Mouse (Mus musculus) forebrain, embryonic 16.5 days (tissue): ENCODE measurements at regions not wholly inside any gene's neighbourhood (a gene's known extent, or its start where the extent isn't known, plus 50 kb on each side); places are given as distances from the start of the nearest gene placed in this dataset.
"Not testable (repeated sequence)": the region's sequence is repeated elsewhere in the genome, so short reads cannot be mapped to it uniquely, and the experiment has no call there.

Experiments used
- ATAC-seq: fragments of 200-750 bp; cut with Nextera tagmentation; 2 replicates; pipeline ENCODE4 v1.8.0; 2017; ENCODE audit warnings: mild to moderate bottlenecking, moderate library complexity
- H3K27ac ChIP-seq: fragments of 300-500 bp; sonication (generic); 2 replicates; pipeline ENCODE4 v1.5.1; 2014; ENCODE audit warnings: low read length, control low read depth
- H3K27me3 ChIP-seq: fragments of 300-500 bp; sonication (generic); replicated peaks from 2 replicates; pipeline ENCODE4 v1.6.1; 2014; ENCODE audit warnings: low read length; ENCODE audit not compliant: control insufficient read depth, insufficient read depth
- H3K36me3 ChIP-seq: fragments of 300-500 bp; sonication (generic); 2 replicates; pipeline ENCODE4 v1.6.1; 2014; ENCODE audit not compliant: control insufficient read depth, insufficient read depth
- H3K4me1 ChIP-seq: fragments of 300-500 bp; sonication (generic); replicated peaks from 2 replicates; pipeline ENCODE4 v1.6.1; 2014; ENCODE audit warnings: low read length; ENCODE audit not compliant: control insufficient read depth, insufficient read depth
- H3K4me2 ChIP-seq: fragments of 300-500 bp; sonication (generic); 2 replicates; pipeline ENCODE4 v1.6.1; 2014; ENCODE audit warnings: mild to moderate bottlenecking, low read length, control low read depth
- H3K4me3 ChIP-seq: fragments of 300-500 bp; sonication (generic); replicated peaks from 2 replicates; pipeline ENCODE4 v1.5.1; 2014; ENCODE audit warnings: mild to moderate bottlenecking, low read length, control low read depth
- H3K9ac ChIP-seq: fragments of 300-500 bp; sonication (generic); replicated peaks from 2 replicates; pipeline ENCODE4 v1.6.1; 2014; ENCODE audit warnings: low read depth, low read length, control low read depth
- H3K9me3 ChIP-seq: fragments of 300-500 bp; sonication (generic); 2 replicates; pipeline ENCODE4 v1.6.1; 2016; ENCODE audit warnings: low read length; ENCODE audit not compliant: control insufficient read depth
- WGBS: fragments of 180-500 bp; shearing (Covaris S2); extraction: QIAGEN DNeasy Blood & Tissue Kit; methylation state at CpG from one replicate; pipeline ENCODE4 v1.1.7; 2014; 5-methylcytosine and 5-hydroxymethylcytosine counted together

DNA sequence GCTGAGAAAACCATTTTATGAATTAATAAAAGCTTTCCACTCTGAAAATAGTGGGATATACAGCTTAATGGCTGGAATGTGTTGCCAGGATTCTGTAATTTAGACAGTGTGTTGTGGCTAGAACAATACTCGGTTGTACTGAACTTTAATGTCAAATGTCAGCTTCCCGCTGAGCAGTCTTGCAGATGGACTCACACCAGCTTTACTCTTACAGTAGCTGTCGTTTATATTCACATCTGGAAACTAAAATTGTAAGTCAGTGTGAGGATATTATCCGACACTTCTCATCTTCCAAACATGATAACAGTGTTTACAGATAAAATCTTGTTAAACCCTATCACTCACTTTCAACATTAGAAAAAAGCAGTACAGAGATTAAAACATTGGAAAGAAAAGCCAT, 328.3 kb upstream of the Gje1 start:
- no peak for ATAC-seq
- Histone ChIP-seq H3K9me3 (no peaks in the 10 kb centered on the region), H3K9ac (no peak overlapping the region), H3K4me2 (no peak overlapping the region), H3K4me3 (no peak overlapping the region), H3K27ac (no peak overlapping the region), H3K36me3 (no peaks in the 10 kb centered on the region), H3K27me3 (no peaks in the 10 kb centered on the region), H3K4me1 (no peaks in the 10 kb centered on the region)
- 80% methylated on average over 4 of the region's 4 CpGs for WGBS

DNA sequence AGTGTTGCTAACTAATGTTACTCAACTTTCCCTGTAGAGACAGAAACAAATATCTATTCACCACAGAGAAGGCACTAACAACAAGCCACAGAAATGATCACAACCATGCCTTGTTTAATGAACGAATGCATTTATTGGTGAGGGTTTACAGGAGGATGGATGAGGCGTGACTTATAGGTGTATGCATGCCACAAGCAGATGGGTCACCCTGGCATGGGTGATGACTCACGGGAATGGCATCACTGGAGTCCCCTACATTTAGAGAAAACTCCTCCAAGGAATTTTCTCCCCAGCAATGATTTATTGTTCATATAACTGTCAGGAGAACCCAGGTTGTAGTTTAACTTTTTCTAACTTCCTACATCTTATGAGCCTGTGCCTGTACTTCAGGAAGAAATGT, 319.6 kb upstream of the Gje1 start:
- no peaks in the 10 kb centered on the region for H3K27me3 ChIP-seq
- no peaks in the 10 kb centered on the region for H3K36me3 ChIP-seq
- H3K4me1 ChIP-seq: no peaks in the 10 kb centered on the region
- H3K4me3 ChIP-seq: no peak overlapping the region
- no peak overlapping the region for H3K9ac ChIP-seq
- ATAC-seq: no peak
- no peak overlapping the region for H3K4me2 ChIP-seq
- H3K9me3 ChIP-seq: no peaks in the 10 kb centered on the region
- H3K27ac ChIP-seq: no peak overlapping the region
- WGBS: 91% methylated on average over 3 of the region's 3 CpGs

DNA sequence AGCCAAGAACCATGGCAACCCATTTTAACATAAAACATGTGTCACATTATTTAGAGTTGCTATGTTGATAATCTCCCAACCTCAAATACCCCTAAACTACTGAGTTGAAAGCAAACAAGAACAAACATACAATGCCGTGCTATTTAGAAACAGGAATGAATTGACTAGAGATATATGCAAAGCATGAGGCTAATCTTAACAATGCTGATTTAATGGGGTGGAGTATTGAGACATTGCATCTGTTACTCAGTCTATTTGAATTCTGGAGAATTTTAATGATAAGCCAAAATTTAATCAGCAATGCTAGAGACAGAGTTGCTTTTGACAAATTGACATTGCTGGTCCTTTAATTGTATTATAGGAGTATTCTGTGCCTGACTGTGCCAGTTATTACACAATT, 313.5 kb upstream of the Gje1 start:
- Histone ChIP-seq H3K27ac (no peak overlapping the region), H3K4me3 (no peak overlapping the region), H3K27me3 (no peaks in the 10 kb centered on the region), H3K9me3 (no peaks in the 10 kb centered on the region), H3K36me3 (no peaks in the 10 kb centered on the region), H3K4me2 (no peak overlapping the region), H3K9ac (no peak overlapping the region), H3K4me1 (no peaks in the 10 kb centered on the region)
- WGBS: 47% methylated on average over 1 of the region's 1 CpGs
- ATAC-seq: no peak

DNA sequence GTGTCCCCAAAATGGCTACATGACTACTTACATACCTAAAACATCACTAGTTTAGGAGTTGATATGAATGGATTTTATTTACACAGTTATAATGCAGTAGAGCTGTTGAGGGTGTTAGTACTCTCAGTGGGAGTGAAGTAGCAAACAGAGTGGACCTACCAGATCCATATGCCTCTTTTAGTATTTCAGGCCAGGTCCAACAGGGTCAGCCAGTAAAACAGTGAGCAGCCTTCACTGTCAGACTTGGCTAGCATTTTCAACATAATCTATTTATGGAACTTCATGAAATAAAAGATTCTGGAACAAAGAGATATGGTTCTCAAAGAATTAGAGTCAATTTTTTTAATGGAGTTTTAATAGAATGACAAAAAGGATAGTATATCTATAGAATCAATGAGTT, 311.1 kb upstream of the Gje1 start:
- ATAC-seq: no peak
- H3K4me1 ChIP-seq: no peaks in the 10 kb centered on the region

DNA sequence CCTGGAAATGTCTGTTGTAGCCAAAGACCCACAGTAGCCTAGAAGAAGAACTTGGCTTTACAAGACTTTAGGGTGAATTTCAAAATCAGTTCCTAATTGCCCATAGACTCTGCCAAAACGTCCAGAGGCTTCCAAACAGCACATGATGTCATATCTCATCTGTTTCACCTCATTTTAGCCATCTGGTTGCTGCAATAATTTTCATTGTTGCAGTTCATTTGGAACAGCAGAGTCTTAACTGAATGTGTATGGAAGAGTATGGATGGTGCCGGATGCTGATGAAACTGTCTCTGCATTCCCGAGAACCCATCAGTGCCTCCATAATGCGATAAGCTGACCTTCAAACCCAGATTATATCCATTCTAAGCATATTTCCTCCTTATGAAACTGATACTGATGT, 295.9 kb upstream of the Gje1 start:
- ATAC-seq: no peak
- H3K4me2 ChIP-seq: no peak overlapping the region
- WGBS: 77% methylated on average over 4 of the region's 4 CpGs

More for the DNA sequence above, 311.1 kb upstream of the Gje1 start:
- no peak overlapping the region for H3K9ac ChIP-seq
- H3K9me3 ChIP-seq: no peaks in the 10 kb centered on the region
- H3K27me3 ChIP-seq: no peaks in the 10 kb centered on the region
- H3K27ac ChIP-seq: no peak overlapping the region
- no peak overlapping the region for H3K4me3 ChIP-seq
- H3K4me2 ChIP-seq: no peak overlapping the region
- H3K36me3 ChIP-seq: no peaks in the 10 kb centered on the region

DNA sequence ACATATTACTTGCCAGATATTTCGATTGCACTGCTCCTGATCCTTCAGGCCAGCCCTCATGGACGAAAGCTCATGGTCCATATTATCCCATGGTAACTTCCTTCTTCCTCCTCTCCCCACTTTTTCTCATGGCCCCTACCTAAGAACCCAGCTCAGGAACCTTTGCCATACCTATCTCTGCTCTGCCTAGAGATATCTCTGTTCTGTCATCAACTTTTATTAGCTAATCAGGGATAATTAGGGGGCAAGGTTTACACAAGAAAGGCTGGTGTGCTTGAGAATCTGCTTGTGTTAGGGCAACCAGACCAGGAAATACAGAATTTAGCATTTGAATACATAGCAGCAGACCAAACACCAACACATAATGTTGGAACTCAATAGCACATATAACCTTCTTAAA, 278.4 kb upstream of the Gje1 start:
- Histone ChIP-seq H3K4me1 (no peaks in the 10 kb centered on the region), H3K27ac (no peak overlapping the region), H3K9ac (no peak overlapping the region), H3K27me3 (no peaks in the 10 kb centered on the region), H3K4me2 (no peak overlapping the region), H3K4me3 (no peak overlapping the region), H3K9me3 (no peaks in the 10 kb centered on the region), H3K36me3 (no peaks in the 10 kb centered on the region)
- no peak for ATAC-seq
- 91% methylated on average over 2 of the region's 2 CpGs for WGBS

More for the DNA sequence above, 295.9 kb upstream of the Gje1 start:
- Histone ChIP-seq H3K27me3 (no peaks in the 10 kb centered on the region), H3K9me3 (no peaks in the 10 kb centered on the region), H3K9ac (no peak overlapping the region), H3K36me3 (no peaks in the 10 kb centered on the region), H3K27ac (no peak overlapping the region), H3K4me1 (no peaks in the 10 kb centered on the region), H3K4me3 (no peak overlapping the region)

DNA sequence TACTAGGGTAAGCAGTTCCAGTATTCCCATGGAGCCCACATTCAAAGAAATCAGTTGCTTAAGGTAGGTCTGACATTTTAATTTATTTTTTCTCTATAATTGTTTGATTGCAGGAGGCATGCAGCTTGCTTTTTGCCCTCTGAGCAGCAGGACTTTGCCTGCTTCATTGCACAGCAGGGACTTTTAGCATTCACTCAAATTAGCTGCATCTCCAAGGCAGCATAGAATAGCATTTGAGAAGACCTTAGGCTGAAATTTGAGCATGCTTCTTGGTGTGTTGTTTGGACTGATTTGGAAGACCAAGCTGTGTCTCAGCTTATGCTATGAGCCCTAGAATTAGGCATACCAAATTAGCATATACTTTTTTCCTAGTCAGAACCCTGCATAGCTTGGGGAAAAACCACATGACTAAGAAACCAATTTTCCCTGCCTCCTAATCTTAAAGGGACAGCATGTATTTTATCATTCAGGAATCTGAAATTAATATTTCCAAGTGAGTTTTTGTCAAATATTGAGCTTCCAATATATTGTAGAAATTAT, 271.7 kb upstream of the Gje1 start:
- H3K36me3 ChIP-seq: no peaks in the 10 kb centered on the region
- no peaks in the 10 kb centered on the region for H3K27me3 ChIP-seq
- H3K4me1 ChIP-seq: no peaks in the 10 kb centered on the region
- no peaks in the 10 kb centered on the region for H3K9me3 ChIP-seq
- H3K4me2 ChIP-seq: no peak overlapping the region
- no peak for ATAC-seq
- no peak overlapping the region for H3K9ac ChIP-seq
- no peak overlapping the region for H3K27ac ChIP-seq
- H3K4me3 ChIP-seq: no peak overlapping the region

DNA sequence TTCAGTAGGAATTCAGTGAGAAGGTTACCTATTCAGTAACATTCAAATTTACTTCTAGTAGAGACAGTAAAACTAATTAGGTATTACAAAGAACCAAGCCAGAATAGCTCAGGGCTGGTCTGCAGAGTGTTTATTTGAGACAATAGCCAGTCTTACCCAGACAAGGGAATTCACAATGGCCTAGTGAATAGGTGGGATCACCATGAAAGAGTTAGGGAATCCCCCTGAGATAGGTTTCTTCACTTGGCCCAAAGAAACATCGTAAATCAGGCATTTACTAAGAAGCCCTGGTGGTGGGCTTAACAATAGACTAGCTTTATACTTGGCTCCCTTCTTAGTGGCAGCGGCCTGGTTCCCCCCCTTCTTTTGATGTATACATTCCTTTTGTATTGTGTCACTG, 268.6 kb upstream of the Gje1 start:
- H3K4me3 ChIP-seq, H3K36me3 ChIP-seq, H3K4me2 ChIP-seq, H3K9me3 ChIP-seq, H3K27ac ChIP-seq, ATAC-seq, H3K4me1 ChIP-seq, H3K27me3 ChIP-seq, H3K9ac ChIP-seq: not testable (repeated sequence)
- WGBS: 33% methylated on average over 2 of the region's 2 CpGs

DNA sequence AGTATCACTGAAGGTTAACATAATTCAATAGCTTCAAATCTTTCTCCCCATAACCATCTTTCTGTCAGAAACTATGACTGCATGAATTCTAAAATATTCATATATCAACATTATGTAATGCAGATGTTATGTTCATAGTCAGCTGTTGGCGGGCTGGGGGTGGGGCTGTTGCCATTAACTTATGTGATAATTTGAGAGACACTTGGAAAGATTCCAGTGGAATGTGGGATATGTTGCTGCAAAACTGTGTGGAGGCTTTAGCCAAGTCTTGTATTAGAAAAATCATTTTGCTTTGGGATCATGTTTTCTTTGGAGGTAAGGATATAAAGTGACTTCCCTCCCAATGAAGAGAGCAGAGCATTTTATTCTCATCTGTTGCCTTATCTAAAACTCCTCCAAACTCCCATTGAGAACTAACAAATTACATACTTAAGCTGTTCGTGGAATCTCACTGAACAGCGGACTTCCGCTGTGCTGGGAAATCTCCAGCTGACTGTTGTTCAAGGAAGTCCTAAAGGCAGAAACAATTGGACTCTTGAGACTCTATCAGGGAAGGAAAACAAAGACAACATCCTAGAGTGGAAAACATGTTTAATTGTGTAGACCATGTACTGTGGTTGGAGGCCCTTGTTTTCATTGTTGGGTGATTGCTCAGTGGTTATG, 260.2 kb upstream of the Gje1 start:
- WGBS: 63% methylated on average over 4 of the region's 4 CpGs
- H3K4me3 ChIP-seq: no peak overlapping the region

More for the DNA sequence above, 260.2 kb upstream of the Gje1 start:
- no peak overlapping the region for H3K9ac ChIP-seq
- H3K27me3 ChIP-seq: no peaks in the 10 kb centered on the region
- H3K4me1 ChIP-seq: no peaks in the 10 kb centered on the region
- no peaks in the 10 kb centered on the region for H3K9me3 ChIP-seq
- no peak for ATAC-seq
- H3K36me3 ChIP-seq: no peaks in the 10 kb centered on the region
- H3K4me2 ChIP-seq: no peak overlapping the region
- H3K27ac ChIP-seq: no peak overlapping the region
